Mouse (Mus musculus) liver, embryonic 14.5 days (tissue): ENCODE data around the gene Gm19345. TPM values are rescaled to one million over a fixed set of nuclear protein-coding genes. Genes with fewer than 3 reads are reported as not detected.

Source experiments
- ATAC-seq: fragments of 200-750 bp; cut with Nextera tagmentation; 2 replicates; pipeline ENCODE4 v1.8.0; 2017; ENCODE audit warnings: moderate number of reproducible peaks, mild to moderate bottlenecking, moderate library complexity; ENCODE audit not compliant: insufficient read depth
- DNase-seq, 3 experiments: peaks; one replicate each; pipeline ENCODE4 v3.0.0-alpha.2; 2012 to 2013; ENCODE audit warnings: low read depth in 3 of 3, low spot score in 3 of 3
- H3K27ac ChIP-seq: fragments of 300-500 bp; sonication (generic); 2 replicates; pipeline ENCODE4 v1.5.1; 2014; ENCODE audit warnings: moderate library complexity, mild to moderate bottlenecking, control low read depth, inconsistent platforms
- H3K27me3 ChIP-seq: fragments of 300-500 bp; sonication (generic); 2 replicates; pipeline ENCODE4 v1.6.1; 2014; ENCODE audit warnings: mild to moderate bottlenecking, low read length, moderate library complexity; ENCODE audit not compliant: control insufficient read depth, insufficient read depth
- H3K36me3 ChIP-seq: fragments of 300-500 bp; sonication (generic); replicated peaks from 2 replicates; pipeline ENCODE4 v1.6.1; 2014; ENCODE audit warnings: low read depth; ENCODE audit not compliant: control insufficient read depth, insufficient read depth
- H3K4me1 ChIP-seq, 2 experiments: fragments of 200-500 bp in 1 of 2; fragments of 300-500 bp in 1 of 2; sonication (generic) in 1 of 2; replicated peaks; 2 replicates each; pipeline ENCODE4 v1.6.1; 2012 to 2014; ENCODE audit warnings: antibody characterized with exemption in 1 of 2, inconsistent platforms in 1 of 2, low read length in 1 of 2; ENCODE audit not compliant: control insufficient read depth in 2 of 2, insufficient read depth in 2 of 2
- H3K4me2 ChIP-seq: fragments of 300-500 bp; sonication (generic); 2 replicates; pipeline ENCODE4 v1.6.1; 2014; ENCODE audit warnings: low read depth, mild to moderate bottlenecking, control low read depth, moderate library complexity
- H3K4me3 ChIP-seq, 2 experiments: fragments of 200-500 bp in 1 of 2; fragments of 300-500 bp in 1 of 2; sonication (generic) in 1 of 2; 2 replicates each; pipeline ENCODE4 v1.5.1; 2012 to 2014; ENCODE audit warnings: low read depth in 2 of 2, low read length in 2 of 2, mild to moderate bottlenecking in 2 of 2, control low read depth in 1 of 2, inconsistent platforms in 1 of 2, moderate library complexity in 1 of 2; ENCODE audit not compliant: insufficient read depth in 1 of 2
- H3K9ac ChIP-seq: fragments of 300-500 bp; sonication (generic); replicated peaks from 2 replicates; pipeline ENCODE4 v1.6.1; 2014; ENCODE audit warnings: mild to moderate bottlenecking, control low read depth, moderate library complexity
- H3K9me3 ChIP-seq: fragments of 300-500 bp; sonication (generic); 2 replicates; pipeline ENCODE4 v1.6.1; 2016; ENCODE audit warnings: low read length, mixed read lengths; ENCODE audit not compliant: control insufficient read depth
- CTCF ChIP-seq: IDR thresholded peaks from 2 replicates; pipeline ENCODE4 v1.5.1; 2016; ENCODE audit warnings: antibody characterized with exemption, low read depth, control low read depth
- EP300 ChIP-seq: IDR thresholded peaks from 2 replicates; pipeline ENCODE4 v1.6.1; 2016; ENCODE audit warnings: antibody characterized with exemption, low read depth
- WGBS: fragments of 180-500 bp; shearing (Covaris S2); extraction: QIAGEN DNeasy Blood & Tissue Kit; methylation state at CpG from one replicate; pipeline ENCODE4 v1.1.7; 2014; ENCODE audit not compliant: insufficient replicate concordance; 5-methylcytosine and 5-hydroxymethylcytosine counted together
- polyA plus RNA-seq, 2 experiments: library from polyadenylated mRNA; depleted of rRNA in 1 of 2; stranded (reverse) in 1 of 2; unstranded in 1 of 2; fragments of >200 nt; fragmentation: Nextera tagmentation in 1 of 2; extraction: Ambion mirVana in 1 of 2; gene quantifications; 2 replicates each; pipeline versions ENCODE4 v1.2.1 to v1.2.3; 2012 to 2014

Gm19345 gene
- polyA plus RNA-seq, 2 experiments = not detected

DNA sequence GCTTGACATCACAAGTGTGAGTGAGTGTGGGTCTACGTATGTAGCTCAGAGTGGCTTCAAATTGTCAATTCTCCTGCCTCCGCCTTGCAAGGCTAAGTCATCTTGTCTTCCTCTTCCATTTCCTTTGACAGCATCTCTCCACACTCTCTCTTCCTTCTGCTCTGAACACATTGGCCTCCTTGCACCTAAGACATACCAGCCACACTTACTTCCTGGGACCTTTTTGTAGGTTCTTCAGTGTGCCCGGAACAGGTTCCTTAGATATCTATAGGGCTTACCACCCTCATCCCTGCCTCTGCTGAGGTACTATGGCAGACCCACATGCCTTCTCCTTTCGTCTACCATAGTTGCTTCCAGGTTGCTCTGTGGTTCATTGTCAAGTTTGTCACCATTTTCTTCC lies 38.6 kb upstream of the Gm19345 start:
- no peak for DNase-seq
- Histone ChIP-seq H3K36me3 (no peaks in the 10 kb centered on the region), H3K27me3 (no peaks in the 10 kb centered on the region; the same call in 1 of the 2 replicates), H3K9ac (no peak overlapping the region), H3K4me3 (no peak overlapping the region), H3K27ac (no peak overlapping the region), H3K9me3 (no peaks in the 10 kb centered on the region), H3K4me2 (no peak overlapping the region), H3K4me1 (peaks cover 0 to 11% of the 10 kb centered on the region in 2 experiments; a peak in 3 of 4 replicates)
- ATAC-seq = no peak
- TF ChIP-seq CTCF (no peak), EP300 (no peak)
- WGBS = 55% methylated on average over 4 of the region's 4 CpGs

DNA sequence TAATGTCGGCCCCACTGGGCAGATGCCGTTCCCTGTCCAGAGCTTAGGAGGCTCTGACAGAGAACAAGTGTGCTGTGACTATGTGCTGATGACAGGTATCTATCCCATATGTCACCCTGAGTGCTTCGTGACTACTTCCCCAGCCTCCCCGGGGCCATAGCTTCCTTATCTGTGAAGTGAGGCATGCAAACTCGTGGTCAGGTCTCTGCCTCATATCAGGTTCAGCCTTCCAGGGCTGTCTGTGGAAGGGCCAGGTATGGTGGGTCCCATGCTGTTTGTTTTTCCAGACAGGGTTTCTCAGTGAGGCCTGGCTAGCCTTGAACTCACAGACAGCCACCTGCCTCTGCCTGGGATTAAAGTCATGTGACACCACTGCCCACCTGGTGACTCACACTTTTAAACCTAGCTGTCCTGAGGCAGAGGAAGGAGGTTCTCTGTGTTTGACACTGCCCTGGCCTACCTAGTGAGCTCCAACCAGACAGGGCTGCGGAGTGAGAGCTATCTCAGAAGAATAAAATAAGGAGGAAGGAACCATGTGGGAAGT lies 38.2 kb upstream of the Gm19345 start:
- Histone ChIP-seq H3K9me3 (no peaks in the 10 kb centered on the region), H3K27me3 (no peaks in the 10 kb centered on the region; the same call in 1 of the 2 replicates), H3K4me1 (peaks cover 0 to 16% of the 10 kb centered on the region in 2 experiments; a peak in 3 of 4 replicates), H3K9ac (no peak overlapping the region), H3K4me3 (no peak overlapping the region), H3K4me2 (no peak overlapping the region), H3K36me3 (no peaks in the 10 kb centered on the region), H3K27ac (no peak overlapping the region)
- WGBS = 25% methylated on average over 6 of the region's 6 CpGs
- ATAC-seq (no peak), DNase-seq (no peak)
- TF ChIP-seq EP300 (no peak), CTCF (no peak)

DNA sequence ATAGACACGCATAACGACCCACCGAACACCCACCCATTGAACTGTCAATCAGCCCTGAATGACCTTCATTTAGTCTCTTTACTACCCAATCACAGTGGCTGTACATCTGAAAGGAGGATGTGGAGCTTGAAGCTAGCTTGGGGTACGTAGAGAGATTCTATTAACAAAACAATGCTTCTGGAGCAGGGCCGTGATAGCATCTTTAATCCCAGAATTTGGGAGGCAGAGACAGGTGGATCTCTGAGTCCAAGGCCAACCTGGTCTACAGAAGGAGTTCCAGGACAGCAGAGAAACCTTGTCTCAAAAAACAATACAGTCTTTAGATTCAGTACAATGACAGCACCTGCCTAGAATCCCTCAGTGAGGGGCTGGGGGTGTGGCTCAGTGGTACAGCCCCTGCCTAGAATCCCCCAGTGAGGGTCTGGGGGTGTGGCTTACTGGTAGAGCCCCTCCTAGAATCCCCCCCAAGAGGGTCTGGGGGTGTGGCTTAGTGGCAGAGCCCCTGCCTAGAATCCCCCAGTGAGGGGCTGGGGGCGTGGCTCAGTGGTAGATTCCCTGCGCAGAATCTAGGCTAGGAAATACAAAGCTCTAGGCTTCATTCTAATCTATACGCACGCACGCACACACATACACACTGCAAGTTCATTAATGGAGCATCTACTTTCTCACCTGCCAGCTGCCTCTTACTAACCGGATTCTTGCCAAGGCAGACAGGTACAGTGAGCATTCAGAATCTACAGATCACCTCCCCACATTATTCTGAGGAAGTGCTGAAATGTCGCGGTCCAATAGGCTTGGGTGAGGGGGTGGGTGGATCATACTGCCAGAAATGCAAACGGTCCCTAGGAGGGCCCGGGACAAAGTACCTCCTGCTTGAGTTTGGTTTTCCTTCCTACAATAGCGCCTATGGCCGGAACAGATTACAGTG lies 36.2 kb upstream of the Gm19345 start:
- DNase-seq = no peak

DNA sequence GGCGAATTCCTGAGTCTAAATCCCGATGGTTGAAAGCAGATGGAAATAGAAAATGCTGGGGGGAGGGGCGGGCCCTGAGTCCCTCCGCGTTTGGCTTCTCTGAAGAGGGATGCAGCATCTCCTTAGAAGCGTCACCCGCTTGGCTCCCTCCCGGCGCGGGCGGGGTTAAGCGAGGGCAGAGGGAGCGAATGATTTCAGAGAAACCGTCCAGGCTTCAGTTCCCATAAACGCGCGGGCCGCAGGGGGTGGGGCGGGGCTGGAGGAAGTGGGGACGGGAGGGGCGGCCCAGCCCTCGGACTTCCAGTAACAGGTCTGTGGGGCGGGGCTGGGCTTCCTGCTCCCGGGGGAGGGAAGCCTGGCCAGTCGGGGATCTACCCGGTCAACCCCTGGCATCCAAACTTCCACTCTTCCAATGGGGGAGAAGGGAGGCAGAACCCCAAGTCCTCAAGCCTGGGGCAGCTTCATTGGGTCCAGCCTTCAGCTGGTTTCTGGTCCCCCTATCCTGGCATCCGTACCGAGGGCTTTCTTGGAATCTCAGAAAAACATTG lies 35.5 kb upstream of the Gm19345 start:
- Histone ChIP-seq H3K4me3 (peak overlapping the region; percentile 39 to 50), H3K27me3 (no peaks in the 10 kb centered on the region; the same call in 1 of the 2 replicates), H3K4me2 (peak overlapping the region; percentile 58), H3K36me3 (no peaks in the 10 kb centered on the region), H3K27ac (no peak overlapping the region), H3K9me3 (no peaks in the 10 kb centered on the region), H3K4me1 (peaks cover 0 to 18% of the 10 kb centered on the region in 2 experiments; a peak in 3 of 4 replicates), H3K9ac (no peak overlapping the region)
- under 1% methylated on average over 28 of the region's 28 CpGs for WGBS
- ATAC-seq (peak; percentile 59), DNase-seq (peak in 1 of 3 experiments; percentile 55)
- TF ChIP-seq CTCF = no peak
- TF ChIP-seq EP300 = no peak

More for the DNA sequence above, 36.2 kb upstream of the Gm19345 start:
- no peaks in the 10 kb centered on the region; the same call in 1 of the 2 replicates for H3K27me3 ChIP-seq
- H3K4me3 ChIP-seq = peak overlapping the region; percentile 39 to 50
- H3K36me3 ChIP-seq = no peaks in the 10 kb centered on the region
- H3K9ac ChIP-seq = no peak overlapping the region
- H3K27ac ChIP-seq = no peak overlapping the region
- no peaks in the 10 kb centered on the region for H3K9me3 ChIP-seq
- WGBS = 26% methylated on average over 17 of the region's 17 CpGs
- H3K4me1 ChIP-seq = peaks cover 0 to 18% of the 10 kb centered on the region in 2 experiments; a peak in 3 of 4 replicates
- peak overlapping the region; percentile 58 for H3K4me2 ChIP-seq
- ATAC-seq = peak; percentile 20; the same call in 1 of the 2 replicates
- no peak for TF ChIP-seq CTCF
- no peak for TF ChIP-seq EP300
